Mouse (Mus musculus): ENCODE measurements at regions not wholly inside any gene's neighbourhood (a gene's known extent, or its start where the extent isn't known, plus 50 kb on each side); places are given as distances from the start of the nearest gene placed in this dataset.
A peak's percentile ranks its signal among the peaks of the same experiment; 100 is the strongest.

DNA sequence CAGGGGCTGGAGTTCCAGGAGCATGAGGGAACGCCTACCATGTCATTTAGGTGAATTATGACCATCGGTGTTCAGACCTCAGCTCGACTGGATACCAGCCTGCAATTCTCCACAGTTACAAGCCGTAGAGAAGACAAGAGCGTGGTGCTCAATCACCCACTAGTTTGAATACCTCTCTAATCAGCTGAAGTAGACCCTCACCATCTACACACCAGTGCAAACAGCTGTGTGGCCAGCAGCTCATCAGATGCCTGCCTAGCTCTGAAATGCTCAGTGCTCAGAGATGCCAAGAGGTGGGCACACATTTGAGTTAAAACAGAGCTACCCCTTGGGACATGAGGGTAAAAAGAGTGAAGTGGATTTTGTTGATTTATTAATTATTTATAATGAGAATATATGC, 660.2 kb downstream of the Magi1 start:
- no peaks in the 10 kb centered on the region for H3K9me3 ChIP-seq (replicated peaks)
- WGBS: 80% methylated on average over 5 of the region's 5 CpGs

DNA sequence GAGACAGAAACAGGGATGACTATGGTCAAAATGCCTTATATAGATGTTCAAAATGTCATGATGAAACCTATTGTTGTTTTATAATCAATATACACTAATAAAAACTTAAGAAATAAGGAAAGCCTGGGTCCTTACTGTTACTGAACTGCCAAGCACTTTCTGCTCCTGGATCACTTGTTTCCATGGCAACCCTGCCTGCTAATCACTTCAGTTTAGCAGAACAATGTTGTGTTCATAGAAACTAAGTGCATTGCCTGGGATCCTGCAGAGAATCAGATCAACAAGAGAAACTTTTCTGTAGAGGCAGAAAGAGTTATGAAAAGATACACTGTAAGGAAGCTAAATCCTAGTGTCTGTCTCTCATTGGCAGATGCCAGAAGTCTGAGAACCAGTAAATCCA, 666.8 kb downstream of the Magi1 start:
- DNase-seq (ENCODE audit: low spot score): no peak
- Histone ChIP-seq H3K9me3 (replicated peaks) (no peaks in the 10 kb centered on the region), H3K36me3 (no peaks in the 10 kb centered on the region), H3K4me1 (no peaks in the 10 kb centered on the region), H3K27ac (replicated peaks) (no peak overlapping the region), H3K4me3 (no peak overlapping the region), H3K27me3 (ENCODE audit: low read depth, poor library complexity, severe bottlenecking) (no peaks in the 10 kb centered on the region)

More for the DNA sequence above, 660.2 kb downstream of the Magi1 start:
- H3K27me3 ChIP-seq (ENCODE audit: low read depth, poor library complexity, severe bottlenecking): no peaks in the 10 kb centered on the region
- no peak overlapping the region for H3K4me3 ChIP-seq
- H3K27ac ChIP-seq (replicated peaks): no peak overlapping the region
- H3K4me1 ChIP-seq: 0 out of 2 replicates have a peak, but pooled peaks cover 5% of the 10 kb centered on the region
- no peaks in the 10 kb centered on the region for H3K36me3 ChIP-seq
- no peak for DNase-seq (ENCODE audit: low spot score)

DNA sequence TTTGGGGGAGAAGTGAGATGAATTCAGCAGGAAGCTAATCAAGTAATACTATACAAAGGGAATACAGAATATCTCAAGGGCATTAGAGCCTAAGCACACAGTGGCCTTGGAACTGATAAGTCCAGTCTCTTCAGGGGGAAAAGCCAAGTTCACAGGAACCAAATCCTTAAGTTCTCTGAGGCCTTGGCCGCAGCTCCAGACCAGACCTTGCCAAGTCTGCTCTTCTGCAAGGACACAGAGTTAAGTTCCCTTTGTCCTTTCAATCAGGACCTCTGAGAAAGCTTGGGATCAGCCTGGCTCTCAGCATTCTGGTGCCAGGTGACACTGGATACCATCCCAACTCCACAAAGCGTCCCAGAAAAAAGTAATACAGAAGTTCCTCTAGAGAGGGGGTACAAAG, 657.1 kb upstream of the Adamts9 start:
- H3K9me3 ChIP-seq (replicated peaks): no peaks in the 10 kb centered on the region

DNA sequence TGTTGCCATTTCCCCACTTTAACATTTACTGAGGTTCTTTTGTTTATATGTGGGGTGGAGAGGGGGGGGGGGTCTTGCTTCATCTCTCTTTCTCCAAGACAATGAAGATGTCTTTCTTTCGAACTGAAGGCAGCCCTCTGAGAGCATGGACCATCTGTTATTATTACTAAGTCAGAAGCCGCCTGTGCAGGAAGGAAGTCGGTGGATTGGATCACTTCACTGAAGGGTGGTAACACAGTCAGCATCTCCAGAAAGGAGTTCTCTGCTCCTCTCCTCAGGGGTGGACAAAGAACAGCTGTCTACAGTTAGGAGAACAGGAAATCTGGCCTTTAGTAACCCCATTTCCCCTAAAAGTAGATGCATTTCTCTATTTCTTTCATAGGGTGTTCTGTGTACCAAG, 656.1 kb upstream of the Adamts9 start:
- H3K27me3 ChIP-seq (ENCODE audit: low read depth, poor library complexity, severe bottlenecking): no peaks in the 10 kb centered on the region
- no peak overlapping the region for H3K4me3 ChIP-seq
- no peak overlapping the region for H3K27ac ChIP-seq (replicated peaks)
- DNase-seq (ENCODE audit: low spot score): no peak
- H3K36me3 ChIP-seq: no peaks in the 10 kb centered on the region
- H3K4me1 ChIP-seq: no peaks in the 10 kb centered on the region
- H3K9me3 ChIP-seq (replicated peaks): peaks cover 3% of the 10 kb centered on the region; the same call in 1 of the 2 replicates
- 65% methylated on average over 3 of the region's 3 CpGs for WGBS

More for the DNA sequence above, 657.1 kb upstream of the Adamts9 start:
- DNase-seq (ENCODE audit: low spot score): no peak
- WGBS: 85% methylated on average over 2 of the region's 2 CpGs
- H3K4me1 ChIP-seq: no peaks in the 10 kb centered on the region
- H3K36me3 ChIP-seq: no peaks in the 10 kb centered on the region
- no peaks in the 10 kb centered on the region for H3K27me3 ChIP-seq (ENCODE audit: low read depth, poor library complexity, severe bottlenecking)
- H3K4me3 ChIP-seq: no peak overlapping the region
- H3K27ac ChIP-seq (replicated peaks): no peak overlapping the region

DNA sequence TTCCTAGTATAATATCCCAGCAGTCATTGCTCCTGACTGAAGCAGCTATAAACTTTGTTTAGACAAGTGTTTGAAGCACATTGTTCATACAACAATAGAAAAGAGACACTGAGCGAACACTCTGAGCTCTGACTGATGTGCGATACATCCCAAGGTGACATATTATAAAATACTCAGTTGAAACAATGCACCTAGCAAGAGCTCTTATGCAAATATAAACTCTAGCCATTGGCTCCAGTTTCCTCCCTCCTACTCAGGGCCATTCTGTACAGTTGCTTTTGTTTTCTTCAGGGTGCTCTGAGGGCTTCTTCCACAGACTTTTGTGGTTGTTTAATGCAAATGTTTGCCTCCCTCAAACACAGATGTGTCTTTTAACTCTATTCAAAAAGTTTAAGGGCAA, 646.6 kb upstream of the Adamts9 start:
- no peak for DNase-seq (ENCODE audit: low spot score)
- WGBS: 85% methylated on average over 2 of the region's 2 CpGs
- no peak overlapping the region for H3K27ac ChIP-seq (replicated peaks)
- no peaks in the 10 kb centered on the region for H3K36me3 ChIP-seq
- H3K4me1 ChIP-seq: peaks cover 5% of the 10 kb centered on the region; the same call in 1 of the 2 replicates
- H3K27me3 ChIP-seq (ENCODE audit: low read depth, poor library complexity, severe bottlenecking): 0 out of 2 replicates have a peak, but pooled peaks cover 6% of the 10 kb centered on the region
- no peak overlapping the region for H3K4me3 ChIP-seq
- peaks cover 3% of the 10 kb centered on the region; the same call in 1 of the 2 replicates for H3K9me3 ChIP-seq (replicated peaks)

DNA sequence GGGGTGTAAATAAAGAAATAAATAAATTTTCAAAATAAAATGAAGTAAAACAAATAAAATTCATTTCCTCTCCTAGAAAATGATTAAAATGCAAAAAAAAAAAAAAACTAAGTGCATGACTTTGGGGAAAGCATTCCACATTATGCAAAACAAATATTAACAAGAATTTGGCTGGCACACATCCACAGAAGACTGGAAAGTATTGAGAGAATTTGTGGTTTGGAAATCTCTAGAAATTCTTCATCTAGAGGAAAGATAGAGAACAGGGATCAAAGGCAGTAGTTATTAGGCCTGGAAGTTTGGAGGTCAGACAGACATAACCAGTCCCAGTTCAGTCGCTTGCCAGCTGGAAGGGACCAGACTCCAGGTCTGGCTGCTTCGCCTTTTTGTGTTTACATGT, 643.6 kb upstream of the Adamts9 start:
- no peak overlapping the region for H3K4me3 ChIP-seq
- no peaks in the 10 kb centered on the region for H3K36me3 ChIP-seq
- no peak for DNase-seq (ENCODE audit: low spot score)
- no peak overlapping the region for H3K27ac ChIP-seq (replicated peaks)
- no peaks in the 10 kb centered on the region for H3K9me3 ChIP-seq (replicated peaks)
- peaks cover 5% of the 10 kb centered on the region; the same call in 1 of the 2 replicates for H3K4me1 ChIP-seq
- peaks cover 10% of the 10 kb centered on the region for H3K27me3 ChIP-seq (ENCODE audit: low read depth, poor library complexity, severe bottlenecking)
- 100% methylated on average over 2 of the region's 2 CpGs for WGBS

DNA sequence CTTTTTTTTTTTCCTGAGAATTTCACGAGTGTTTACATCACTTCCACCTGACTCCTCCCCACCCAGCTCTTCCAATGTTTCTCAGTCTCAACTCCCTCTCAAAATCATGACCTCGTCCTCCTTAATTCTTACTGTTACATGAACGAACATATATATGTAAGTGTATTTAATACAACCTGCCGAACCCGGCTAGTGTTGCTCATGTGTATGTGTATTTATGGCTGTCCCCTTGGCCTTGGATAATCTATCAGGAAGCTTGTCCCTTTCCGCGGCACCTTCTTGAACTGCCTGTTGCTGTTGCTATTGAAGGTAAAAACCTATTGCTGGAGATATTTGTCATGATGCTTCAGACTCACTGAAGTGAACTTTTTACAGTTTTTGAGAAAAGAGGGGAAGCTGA, 637.8 kb upstream of the Adamts9 start:
- Histone ChIP-seq H3K9me3 (replicated peaks) (no peaks in the 10 kb centered on the region), H3K27ac (replicated peaks) (no peak overlapping the region), H3K4me1 (peaks cover 15% of the 10 kb centered on the region), H3K4me3 (no peak overlapping the region), H3K36me3 (no peaks in the 10 kb centered on the region), H3K27me3 (ENCODE audit: low read depth, poor library complexity, severe bottlenecking) (peaks cover 12% of the 10 kb centered on the region)
- DNase-seq (ENCODE audit: low spot score): no peak
- 87% methylated on average over 7 of the region's 7 CpGs for WGBS

DNA sequence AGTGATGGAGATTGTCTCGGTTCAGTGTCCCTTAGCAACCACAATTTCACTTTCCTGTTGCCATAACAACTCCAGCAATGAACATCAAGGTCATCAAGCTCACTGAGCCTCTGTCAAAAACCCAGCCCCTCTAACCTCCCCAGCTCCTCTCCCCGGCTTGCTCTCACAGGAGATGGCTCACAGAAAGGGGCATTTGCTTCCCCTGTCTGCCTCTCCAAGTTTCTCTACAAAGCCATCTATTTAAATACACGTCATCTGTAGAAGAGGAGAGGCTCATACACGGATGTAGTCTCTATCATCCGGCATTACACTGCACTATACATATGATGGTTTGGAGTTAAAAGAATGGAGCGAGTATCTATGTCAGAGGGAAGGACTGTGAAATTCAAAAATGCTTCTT, 637.4 kb upstream of the Adamts9 start:
- Histone ChIP-seq H3K4me3 (no peak overlapping the region), H3K36me3 (no peaks in the 10 kb centered on the region), H3K9me3 (replicated peaks) (no peaks in the 10 kb centered on the region), H3K4me1 (peaks cover 15% of the 10 kb centered on the region), H3K27ac (replicated peaks) (no peak overlapping the region), H3K27me3 (ENCODE audit: low read depth, poor library complexity, severe bottlenecking) (peaks cover 16% of the 10 kb centered on the region)
- WGBS: 71% methylated on average over 6 of the region's 6 CpGs
- DNase-seq (ENCODE audit: low spot score): no peak

DNA sequence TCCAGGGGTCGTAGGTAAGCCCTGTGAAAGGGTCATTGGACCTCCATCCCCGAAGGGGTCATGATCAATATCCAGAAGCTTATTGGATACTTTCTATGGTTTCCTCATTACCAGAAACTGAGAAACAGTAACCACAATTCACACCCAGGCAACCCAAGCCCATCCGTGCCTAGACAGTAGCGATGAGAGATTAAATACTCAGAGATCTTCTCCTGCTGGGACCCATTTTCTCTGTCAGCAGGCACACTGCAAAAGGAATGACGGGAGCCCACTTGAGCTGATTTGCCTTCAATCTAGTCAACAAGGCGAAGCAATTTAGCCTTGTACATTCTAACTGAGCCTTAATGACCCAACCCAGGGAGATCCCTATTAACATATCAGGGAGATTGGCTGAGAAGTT, 632.0 kb upstream of the Adamts9 start:
- 54% methylated on average over 6 of the region's 6 CpGs for WGBS
- Histone ChIP-seq H3K4me3 (no peak overlapping the region), H3K4me1 (peaks cover 5% of the 10 kb centered on the region; the same call in 1 of the 2 replicates), H3K36me3 (no peaks in the 10 kb centered on the region), H3K27ac (replicated peaks) (no peak overlapping the region), H3K27me3 (ENCODE audit: low read depth, poor library complexity, severe bottlenecking) (peaks cover 55% of the 10 kb centered on the region), H3K9me3 (replicated peaks) (no peaks in the 10 kb centered on the region)
- no peak for DNase-seq (ENCODE audit: low spot score)

DNA sequence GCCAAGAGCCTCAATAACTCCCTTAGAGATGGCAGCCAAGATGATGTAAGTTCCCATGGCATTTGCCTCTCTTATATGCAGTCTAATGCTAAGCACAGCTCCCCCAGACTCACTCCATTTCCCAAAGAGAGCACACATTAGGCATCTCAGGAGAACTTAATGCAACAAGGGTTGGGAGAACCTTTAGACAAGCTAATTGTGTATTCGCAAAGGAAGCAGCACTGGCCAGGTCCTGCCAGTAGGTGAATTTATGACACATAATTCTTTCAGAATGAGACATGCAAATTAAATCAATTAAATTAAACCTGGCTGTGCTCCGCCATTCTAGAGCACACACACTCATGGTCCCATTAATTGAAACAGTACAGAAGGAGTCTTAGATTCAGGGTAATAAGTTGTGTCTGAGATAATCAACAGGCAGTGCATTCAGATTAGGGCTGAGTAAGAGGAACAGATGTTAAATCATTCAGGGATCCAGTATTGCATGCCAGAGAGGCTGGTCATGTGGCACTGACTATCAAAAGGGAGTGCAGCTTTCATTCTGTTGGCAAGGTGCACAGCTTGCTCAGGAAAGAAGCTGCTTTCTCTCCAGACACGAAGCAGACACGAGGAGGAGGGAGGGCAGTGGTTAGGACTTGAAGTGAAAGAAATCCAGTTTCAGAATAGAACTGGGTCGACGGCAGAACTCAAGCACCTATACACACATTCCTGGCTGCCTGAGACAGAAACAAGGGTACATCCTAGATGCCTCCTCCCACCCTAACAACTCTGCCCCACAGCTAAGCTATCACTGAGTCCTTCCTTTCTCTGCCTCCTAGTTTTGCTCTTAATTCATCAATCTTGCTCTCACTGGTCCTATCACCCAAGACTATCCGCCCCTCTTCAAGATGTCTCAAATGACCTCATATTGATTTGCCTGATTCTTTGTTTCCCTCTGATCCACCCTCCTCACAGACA, 630.7 kb upstream of the Adamts9 start:
- no peak overlapping the region for H3K4me3 ChIP-seq
- peaks cover 4% of the 10 kb centered on the region; the same call in 1 of the 2 replicates for H3K4me1 ChIP-seq
- no peak overlapping the region for H3K27ac ChIP-seq (replicated peaks)
- H3K36me3 ChIP-seq: no peaks in the 10 kb centered on the region
- peaks cover 67% of the 10 kb centered on the region for H3K27me3 ChIP-seq (ENCODE audit: low read depth, poor library complexity, severe bottlenecking)
- no peak for DNase-seq (ENCODE audit: low spot score)
- H3K9me3 ChIP-seq (replicated peaks): no peaks in the 10 kb centered on the region
- WGBS: 79% methylated on average over 7 of the region's 7 CpGs

DNA sequence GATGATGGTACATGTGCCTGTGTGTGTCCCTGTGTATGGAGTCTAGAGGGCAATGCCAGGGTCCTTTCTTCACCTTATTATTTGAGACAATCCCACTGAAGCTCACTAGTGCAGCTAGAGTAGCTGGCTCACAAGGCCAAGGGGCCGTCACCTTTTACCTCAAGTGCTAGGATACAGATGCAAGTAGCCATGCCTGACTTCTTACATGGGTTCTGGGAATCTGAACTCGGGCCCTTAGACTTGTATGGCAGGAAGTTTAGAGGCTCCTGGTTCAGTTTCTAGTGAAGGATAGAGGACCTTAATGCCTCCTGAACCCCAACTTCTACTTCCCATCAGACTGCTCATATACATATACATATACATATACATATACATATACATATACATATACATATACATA, 626.6 kb upstream of the Adamts9 start:
- no peak for DNase-seq (ENCODE audit: low spot score)
- Histone ChIP-seq H3K36me3 (no peaks in the 10 kb centered on the region), H3K4me1 (peaks cover 19% of the 10 kb centered on the region), H3K27ac (replicated peaks) (no peak overlapping the region), H3K27me3 (ENCODE audit: low read depth, poor library complexity, severe bottlenecking) (peaks cover 87% of the 10 kb centered on the region), H3K9me3 (replicated peaks) (no peaks in the 10 kb centered on the region), H3K4me3 (no peak overlapping the region)
- 86% methylated on average over 2 of the region's 2 CpGs for WGBS

DNA sequence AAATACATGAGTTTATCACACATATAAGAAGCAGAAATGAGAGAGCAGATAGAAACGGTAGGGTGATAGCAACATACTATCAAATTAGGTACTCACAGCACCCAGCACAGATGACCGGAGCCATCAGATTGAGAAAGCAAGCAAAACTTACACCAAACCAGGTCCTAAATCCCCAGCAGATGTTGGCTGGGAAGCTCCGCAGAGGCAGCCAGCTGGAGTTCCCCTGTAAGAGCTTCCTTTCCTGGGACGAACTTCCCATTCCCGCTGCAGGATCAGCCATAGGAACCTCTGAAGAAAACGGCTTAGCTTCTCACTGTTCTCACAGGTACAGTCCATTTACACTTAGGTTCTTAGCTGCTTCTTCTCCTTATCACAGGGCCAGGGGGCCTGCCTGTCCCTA, 625.9 kb upstream of the Adamts9 start:
- DNase-seq (ENCODE audit: low spot score): no peak
- no peak overlapping the region for H3K4me3 ChIP-seq
- H3K9me3 ChIP-seq (replicated peaks): no peaks in the 10 kb centered on the region
- peaks cover 19% of the 10 kb centered on the region for H3K4me1 ChIP-seq
- no peaks in the 10 kb centered on the region for H3K36me3 ChIP-seq
- H3K27ac ChIP-seq (replicated peaks): no peak overlapping the region
- H3K27me3 ChIP-seq (ENCODE audit: low read depth, poor library complexity, severe bottlenecking): peaks cover 92% of the 10 kb centered on the region
- 79% methylated on average over 6 of the region's 6 CpGs for WGBS

DNA sequence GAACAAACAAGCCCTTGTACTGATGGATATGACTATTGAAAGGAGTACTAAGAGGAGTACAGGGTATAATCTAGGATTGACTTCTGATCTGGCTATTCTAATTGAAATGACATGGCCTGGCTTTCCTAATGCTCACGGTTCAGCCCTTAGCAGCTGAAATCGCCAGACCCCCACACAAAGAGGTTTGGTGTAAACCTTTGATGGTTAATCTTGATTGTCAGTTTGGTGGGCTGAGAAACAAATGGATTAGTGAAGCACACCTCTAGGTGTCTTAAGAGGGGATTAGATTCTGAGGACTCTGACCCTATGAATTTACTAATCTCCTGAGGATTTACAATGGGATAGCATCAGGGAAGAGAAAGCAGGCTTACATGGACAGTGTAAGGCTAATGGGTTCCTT, 623.4 kb upstream of the Adamts9 start:
- peaks cover 81% of the 10 kb centered on the region for H3K27me3 ChIP-seq (ENCODE audit: low read depth, poor library complexity, severe bottlenecking)
- peak; percentile 36 for DNase-seq (ENCODE audit: low spot score)
- H3K9me3 ChIP-seq (replicated peaks): 0 out of 2 replicates have a peak, but pooled peaks cover 5% of the 10 kb centered on the region
- no peaks in the 10 kb centered on the region for H3K36me3 ChIP-seq
- H3K4me1 ChIP-seq: peaks cover 15% of the 10 kb centered on the region
- WGBS: 6% methylated on average over 2 of the region's 2 CpGs
- H3K27ac ChIP-seq (replicated peaks): no peak overlapping the region
- no peak overlapping the region for H3K4me3 ChIP-seq
